Mouse (Mus musculus): Measurements from ENCODE around the gene Clk3. TPM values are rescaled to one million over a fixed set of nuclear protein-coding genes. Genes with fewer than 3 reads are reported as not detected.
"Not testable (repeated sequence)": the region's sequence is repeated elsewhere in the genome, so short reads cannot be mapped to it uniquely, and the experiment has no call there.

Gene Clk3
- total RNA-seq, 4 experiments from 2014 or later = 72.0 to 102 (median 84.5) TPM

DNA sequence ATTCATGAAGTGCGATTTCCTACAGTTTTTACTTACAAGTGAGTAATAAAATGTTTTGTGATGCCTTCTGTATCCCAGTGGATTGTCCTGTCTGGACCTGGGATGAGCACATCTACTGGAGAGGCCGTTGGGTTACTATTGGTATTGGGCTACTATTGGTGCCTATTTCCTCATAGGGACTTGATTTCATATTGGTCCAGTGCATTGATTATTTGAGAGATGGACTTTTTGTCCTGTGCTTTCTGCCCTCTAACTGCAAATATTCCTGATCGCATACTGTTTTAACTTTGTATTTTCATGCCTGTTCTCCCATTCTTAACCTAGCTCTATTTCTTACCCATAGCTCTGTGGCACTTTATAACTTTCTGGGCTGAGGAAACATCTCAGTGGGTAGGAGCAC is 41.0 kb downstream of the Clk3 start:
- DNase-seq (ENCODE audit: low spot score in 2 of 2) = no peak

GRCm38 (mm10) chr9:57723796-57724195 is 41.9 kb downstream of the Clk3 start:
- no peak for DNase-seq (ENCODE audit: low spot score in 2 of 2)

- DNase-seq (ENCODE audit: low spot score in 2 of 2) = peak; percentile 41 to 52
Observed at GRCm38 (mm10) chr9:57723315-57723715, 42.3 kb downstream of the Clk3 start.

DNA sequence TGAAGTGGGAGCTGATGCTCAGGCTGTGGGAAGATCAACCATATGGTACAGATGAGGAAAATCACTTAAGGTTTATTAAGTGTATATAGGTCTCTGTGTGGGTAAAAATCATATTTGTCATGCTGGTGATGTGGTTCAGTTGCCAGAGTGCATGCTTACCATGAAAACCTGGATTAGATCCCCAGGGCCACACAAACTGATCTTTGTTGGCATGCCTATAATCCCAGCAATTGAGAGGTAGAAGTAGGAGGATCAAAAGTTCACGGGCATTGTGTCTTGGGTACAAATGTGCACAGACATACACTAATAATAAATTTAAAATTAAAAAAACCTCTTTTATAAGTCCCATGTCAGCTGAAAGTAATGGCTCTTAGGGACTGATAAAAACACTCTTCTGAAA is 43.3 kb downstream of the Clk3 start:
- DNase-seq (ENCODE audit: low spot score in 2 of 2) = no peak

- no peak for DNase-seq (ENCODE audit: low spot score in 2 of 2)
Observed at GRCm38 (mm10) chr9:57720736-57721135, 44.9 kb downstream of the Clk3 start.

DNA sequence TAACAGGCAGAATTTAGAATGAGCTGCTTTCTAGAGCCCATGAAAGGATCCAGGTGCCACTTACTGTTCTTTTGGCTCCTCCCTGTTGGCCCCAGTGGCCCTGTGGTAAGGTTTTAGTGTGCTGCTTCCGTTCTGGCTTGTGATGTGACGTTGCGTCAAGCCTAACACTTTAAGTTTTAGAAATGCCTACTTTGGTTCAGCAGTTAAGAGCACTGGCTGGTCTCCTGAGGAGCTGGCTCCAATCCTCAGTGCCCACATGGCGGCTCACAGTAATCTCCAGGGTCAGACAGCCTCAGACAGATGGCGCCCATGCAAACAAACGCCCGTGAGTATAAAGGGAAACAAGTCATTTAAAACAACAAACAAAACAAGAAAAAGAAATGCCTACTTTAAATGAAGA is 47.3 kb downstream of the Clk3 start:
- no peak for DNase-seq (ENCODE audit: low spot score in 2 of 2)

DNA sequence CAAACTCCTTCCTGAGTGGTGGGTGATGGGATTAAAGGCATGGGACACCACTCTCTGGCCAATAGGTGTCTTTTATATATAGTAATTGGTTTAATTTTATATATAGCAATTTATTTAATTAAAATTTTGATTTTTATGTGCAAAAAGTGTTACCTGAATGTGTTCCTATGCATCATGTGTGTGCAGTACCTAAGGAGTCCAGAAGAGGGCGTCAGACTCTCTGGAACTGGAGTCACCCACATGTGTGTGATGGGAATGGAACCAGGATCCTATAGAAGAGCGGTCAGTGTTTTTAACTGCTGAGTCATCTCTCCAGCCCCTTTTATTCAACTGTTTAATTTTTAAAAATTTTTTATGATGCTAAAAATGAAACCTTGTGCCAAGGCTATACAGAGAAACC is 53.5 kb downstream of the Clk3 start:
- DNase-seq (ENCODE audit: low spot score in 2 of 2) = no peak

GRCm38 (mm10) chr9:57710214-57710613 is 55.4 kb downstream of the Clk3 start:
- not testable (repeated sequence) for DNase-seq (ENCODE audit: low spot score in 2 of 2)

DNA sequence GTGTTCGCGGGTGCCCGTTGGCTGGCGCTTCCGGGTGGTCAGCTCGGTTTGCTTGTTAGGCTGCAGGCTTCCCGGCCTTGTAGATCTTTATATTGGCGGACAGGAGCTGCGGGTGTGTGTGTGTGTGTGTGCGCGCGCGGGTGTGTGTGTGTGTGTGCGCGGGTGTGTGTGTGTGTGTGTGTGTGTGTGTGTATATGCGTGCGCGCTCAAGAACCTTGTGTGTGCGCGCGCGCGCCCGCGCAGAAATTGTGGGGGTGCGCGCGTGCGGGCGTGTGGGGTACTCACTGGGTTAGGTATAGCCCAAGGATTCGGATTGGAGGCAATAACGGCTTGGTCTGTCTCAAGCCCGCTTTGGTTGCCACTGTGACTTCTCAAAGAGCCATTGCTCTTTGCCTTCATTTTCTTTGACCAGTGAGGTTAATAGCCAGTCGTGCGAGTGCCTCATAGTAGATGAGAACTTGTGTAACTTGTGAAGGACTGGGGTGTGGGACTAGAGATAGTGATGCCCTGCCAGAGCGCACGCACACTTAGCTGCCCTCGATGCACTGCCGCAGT is 56.9 kb downstream of the Clk3 start:
- peak in 1 of 2 experiments; percentile 37 for DNase-seq (ENCODE audit: low spot score in 2 of 2)

DNA sequence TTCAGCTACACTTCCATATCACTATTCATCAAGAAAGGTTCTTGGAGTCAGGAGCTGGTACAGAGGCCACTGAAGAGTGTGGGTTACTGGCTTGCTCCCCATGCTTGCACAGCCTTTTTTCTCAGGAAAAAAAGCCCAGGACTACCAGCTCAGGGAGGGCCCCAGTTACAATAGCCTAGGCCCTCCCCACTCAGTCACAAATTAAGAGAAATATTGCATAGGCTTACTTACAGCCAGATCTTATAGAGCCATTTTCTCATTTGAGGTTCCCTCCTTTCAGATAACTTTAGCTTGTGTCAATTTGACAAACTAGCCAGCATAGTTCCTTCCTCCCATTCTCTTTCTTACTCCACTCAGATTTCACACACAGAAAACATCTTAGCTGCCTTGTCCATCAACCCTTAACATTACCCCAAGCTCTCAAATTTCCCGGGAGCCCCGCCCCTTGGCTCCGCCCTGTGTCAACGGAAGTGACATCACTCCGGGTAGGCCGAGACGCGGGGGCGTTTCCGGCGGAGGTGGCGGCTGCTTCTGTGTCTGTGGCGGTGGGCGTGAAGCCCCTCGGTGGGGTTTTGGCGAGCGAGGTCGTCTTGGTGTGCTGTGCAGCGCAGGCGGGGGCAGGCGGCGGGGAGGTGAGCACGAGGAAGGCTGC is 57.5 kb downstream of the Clk3 start, which contains the start of gene Edc3:
Gene Edc3, plus strand, starts transcription at position 473 of the 652 bp plus-strand sequence.
- peak; percentile 72 to 81 for DNase-seq (ENCODE audit: low spot score in 2 of 2)

GRCm38 (mm10) chr9:57706496-57706895 is 59.2 kb downstream of the Clk3 start:
- DNase-seq (ENCODE audit: low spot score in 2 of 2) = no peak

Other genes starting within 250 kb of the Clk3 start
- gene Cox5a, start 244.6 kb downstream of the Clk3 start, total RNA-seq (2022) = 100 to 1,000 TPM; 345 to 380 (median 364) TPM
- gene Fam219b, start 228.3 kb downstream of the Clk3 start, total RNA-seq (2022) = 10 to 100 TPM; 16.0 to 23.5 (median 20.0) TPM
- 10 to 100 TPM; 68.8 to 80.6 (median 77.5) TPM for gene Mpi, start 213.1 kb downstream of the Clk3 start, total RNA-seq (2022)
- gene Scamp2, start 204.9 kb downstream of the Clk3 start, total RNA-seq (2022) = 10 to 100 TPM; 26.5 to 35.2 (median 31.9) TPM
- gene Ulk3, start 176.4 kb downstream of the Clk3 start, total RNA-seq (2022) = 10 to 100 TPM; 29.9 to 40.1 (median 37.8) TPM
- gene Cplx3, start 159.6 kb downstream of the Clk3 start, total RNA-seq (2022) = 1 to 10 TPM; 3.5 to 6.1 (median 4.1) TPM
- not detected for gene Lman1l, start 145.1 kb downstream of the Clk3 start, total RNA-seq (2022)
- gene Csk, start 112.2 kb downstream of the Clk3 start, total RNA-seq (2022) = 10 to 100 TPM; 38.4 to 46.7 (median 43.0) TPM
- not detected for gene Cyp1a2, start 82.2 kb downstream of the Clk3 start, total RNA-seq (2022)
- under 1 TPM in 3 of 4 experiments, not detected in 1; 0.12 to 0.36 (median 0.32) TPM for gene Cyp1a1, start 77.9 kb downstream of the Clk3 start, total RNA-seq (2022)
- 10 to 100 TPM; 14.0 to 23.7 (median 14.6) TPM for gene Edc3, start 57.3 kb downstream of the Clk3 start, total RNA-seq (2022)
- 10 to 100 TPM in 1 of 4 experiments, 1 to 10 TPM in 3; 7.5 to 11.5 (median 7.7) TPM for gene Arid3b, start 70.9 kb upstream of the Clk3 start, total RNA-seq (2022)
- 100 to 1,000 TPM in 2 of 4 experiments, 10 to 100 TPM in 2; 94.6 to 102 (median 98.2) TPM for gene Ubl7, start 145.1 kb upstream of the Clk3 start, total RNA-seq (2022)
- 100 to 1,000 TPM in 1 of 4 experiments, 10 to 100 TPM in 3; 91.0 to 102 (median 94.4) TPM for gene Sema7a, start 174.3 kb upstream of the Clk3 start, total RNA-seq (2022)
- gene Cyp11a1, start 240.6 kb upstream of the Clk3 start, total RNA-seq (2022) = 1 to 10 TPM; 2.4 to 4.6 (median 3.1) TPM